Mouse (Mus musculus): ENCODE results near the gene Gltp. TPM values are rescaled to one million over a fixed set of nuclear protein-coding genes. Genes with fewer than 3 reads are reported as not detected.

The Gltp gene
- 27.6 and 30.4 TPM in 2 replicates for polyA plus RNA-seq (2014; fragmentation: Nextera tagmentation; extraction: Ambion mirVana)

- Histone ChIP-seq H3K4me2 (ENCODE audit: low read length) (peak within 1 kb of the TSS; percentile 85), H3K9ac (replicated peaks; ENCODE audit: low read length) (peak within 1 kb of the TSS; percentile 87), H3K9me3 (ENCODE audit: control insufficient read depth, low read length) (no peaks in the 10 kb centered on the region), H3K36me3 (ENCODE audit: control insufficient read depth, insufficient read depth, low read length) (no peaks in the 10 kb centered on the region), H3K27me3 (ENCODE audit: control insufficient read depth, insufficient read depth, low read length) (no peaks in the 10 kb centered on the region), H3K27ac (replicated peaks; ENCODE audit: low read depth, low read length) (0 out of 2 replicates have a peak within 1 kb of the TSS, but pooled peaks have one; percentile 20), H3K4me3 (replicated peaks; ENCODE audit: low read depth, low read length) (peak within 1 kb of the TSS; percentile 76), H3K4me1 (ENCODE audit: control insufficient read depth, insufficient read depth, low read length) (peaks cover 13% of the 10 kb centered on the region)
- ATAC-seq (ENCODE audit: low FRiP score, low TSS enrichment) (peak; percentile 97), DNase-seq (peak; percentile 98)
- 4% methylated on average over 74 of the region's 75 CpGs for WGBS
Observed at GRCm38 (mm10) chr5:114690633-114691567, at the start of gene Gltp. Gene Gltp (minus strand): TSS chr5:114690984.

GRCm38 (mm10) chr5:114738707-114739241 lies 48.0 kb upstream of the Gltp start:
- no peak for ATAC-seq (ENCODE audit: low FRiP score, low TSS enrichment)
- Histone ChIP-seq H3K4me2 (ENCODE audit: low read length) (no peak overlapping the region), H3K27me3 (ENCODE audit: control insufficient read depth, insufficient read depth, low read length) (no peaks in the 10 kb centered on the region), H3K4me3 (replicated peaks; ENCODE audit: low read depth, low read length) (no peak overlapping the region), H3K36me3 (ENCODE audit: control insufficient read depth, insufficient read depth, low read length) (peaks cover 94% of the 10 kb centered on the region), H3K9me3 (ENCODE audit: control insufficient read depth, low read length) (no peaks in the 10 kb centered on the region), H3K27ac (replicated peaks; ENCODE audit: low read depth, low read length) (no peak overlapping the region), H3K9ac (replicated peaks; ENCODE audit: low read length) (no peak overlapping the region), H3K4me1 (ENCODE audit: control insufficient read depth, insufficient read depth, low read length) (no peaks in the 10 kb centered on the region)
- DNase-seq: no peak
- 89% methylated on average over 12 of the region's 12 CpGs for WGBS

- Histone ChIP-seq H3K4me3 (replicated peaks; ENCODE audit: low read depth, low read length) (no peak overlapping the region), H3K9ac (replicated peaks; ENCODE audit: low read length) (no peak overlapping the region), H3K4me1 (ENCODE audit: control insufficient read depth, insufficient read depth, low read length) (no peaks in the 10 kb centered on the region), H3K27me3 (ENCODE audit: control insufficient read depth, insufficient read depth, low read length) (no peaks in the 10 kb centered on the region), H3K27ac (replicated peaks; ENCODE audit: low read depth, low read length) (no peak overlapping the region), H3K4me2 (ENCODE audit: low read length) (no peak overlapping the region), H3K36me3 (ENCODE audit: control insufficient read depth, insufficient read depth, low read length) (peaks cover 91% of the 10 kb centered on the region), H3K9me3 (ENCODE audit: control insufficient read depth, low read length) (no peaks in the 10 kb centered on the region)
- ATAC-seq (ENCODE audit: low FRiP score, low TSS enrichment) (no peak), DNase-seq (no peak)
- 88% methylated on average over 21 of the region's 21 CpGs for WGBS
Observed at GRCm38 (mm10) chr5:114737090-114737887, 46.5 kb upstream of the Gltp start.

GRCm38 (mm10) chr5:114733606-114734005 lies 42.8 kb upstream of the Gltp start:
- 96% methylated on average over 15 of the region's 15 CpGs for WGBS
- no peaks in the 10 kb centered on the region for H3K4me1 ChIP-seq (ENCODE audit: control insufficient read depth, insufficient read depth, low read length)
- H3K27me3 ChIP-seq (ENCODE audit: control insufficient read depth, insufficient read depth, low read length): no peaks in the 10 kb centered on the region
- H3K27ac ChIP-seq (replicated peaks; ENCODE audit: low read depth, low read length): no peak overlapping the region
- no peak overlapping the region for H3K4me2 ChIP-seq (ENCODE audit: low read length)
- H3K9ac ChIP-seq (replicated peaks; ENCODE audit: low read length): no peak overlapping the region
- H3K4me3 ChIP-seq (replicated peaks; ENCODE audit: low read depth, low read length): no peak overlapping the region
- H3K9me3 ChIP-seq (ENCODE audit: control insufficient read depth, low read length): no peaks in the 10 kb centered on the region
- ATAC-seq (ENCODE audit: low FRiP score, low TSS enrichment): no peak
- H3K36me3 ChIP-seq (ENCODE audit: control insufficient read depth, insufficient read depth, low read length): peaks cover 92% of the 10 kb centered on the region
- no peak for DNase-seq

DNA sequence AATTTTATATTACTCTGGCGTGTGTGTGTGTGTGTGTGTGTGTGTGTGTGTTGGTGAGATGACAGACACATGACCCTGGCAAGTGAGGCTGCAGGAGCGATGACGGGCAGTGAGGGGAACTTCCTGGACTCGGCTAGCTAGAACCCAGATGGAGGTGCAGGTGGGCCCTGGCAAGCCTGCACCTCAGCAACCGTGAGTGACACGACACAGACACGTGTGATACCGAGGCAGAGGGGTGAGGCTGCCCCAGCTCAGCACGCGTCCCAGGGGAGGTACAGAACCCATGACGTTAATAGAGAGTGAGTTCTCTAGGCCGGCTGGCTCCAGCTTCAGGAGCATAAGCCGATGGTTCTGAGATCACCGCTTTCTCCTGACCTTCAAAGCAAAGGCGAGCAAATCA lies 41.2 kb upstream of the Gltp start:
- ATAC-seq (ENCODE audit: low FRiP score, low TSS enrichment): no peak
- Histone ChIP-seq H3K27me3 (ENCODE audit: control insufficient read depth, insufficient read depth, low read length) (no peaks in the 10 kb centered on the region), H3K4me1 (ENCODE audit: control insufficient read depth, insufficient read depth, low read length) (no peaks in the 10 kb centered on the region), H3K4me2 (ENCODE audit: low read length) (no peak overlapping the region), H3K4me3 (replicated peaks; ENCODE audit: low read depth, low read length) (no peak overlapping the region), H3K9me3 (ENCODE audit: control insufficient read depth, low read length) (no peaks in the 10 kb centered on the region), H3K36me3 (ENCODE audit: control insufficient read depth, insufficient read depth, low read length) (peaks cover 89% of the 10 kb centered on the region), H3K27ac (replicated peaks; ENCODE audit: low read depth, low read length) (no peak overlapping the region), H3K9ac (replicated peaks; ENCODE audit: low read length) (no peak overlapping the region)
- WGBS: 93% methylated on average over 15 of the region's 15 CpGs
- DNase-seq: no peak

- ATAC-seq (ENCODE audit: low FRiP score, low TSS enrichment): no peak
Observed at GRCm38 (mm10) chr5:114731498-114731897, 40.7 kb upstream of the Gltp start.

GRCm38 (mm10) chr5:114730129-114730528 lies 39.3 kb upstream of the Gltp start:
- no peak for DNase-seq
- ATAC-seq (ENCODE audit: low FRiP score, low TSS enrichment): no peak
- Histone ChIP-seq H3K27me3 (ENCODE audit: control insufficient read depth, insufficient read depth, low read length) (no peaks in the 10 kb centered on the region), H3K4me2 (ENCODE audit: low read length) (no peak overlapping the region), H3K9me3 (ENCODE audit: control insufficient read depth, low read length) (no peaks in the 10 kb centered on the region), H3K4me3 (replicated peaks; ENCODE audit: low read depth, low read length) (no peak overlapping the region), H3K27ac (replicated peaks; ENCODE audit: low read depth, low read length) (no peak overlapping the region), H3K9ac (replicated peaks; ENCODE audit: low read length) (no peak overlapping the region), H3K36me3 (ENCODE audit: control insufficient read depth, insufficient read depth, low read length) (peaks cover 74% of the 10 kb centered on the region), H3K4me1 (ENCODE audit: control insufficient read depth, insufficient read depth, low read length) (no peaks in the 10 kb centered on the region)
- WGBS: 78% methylated on average over 10 of the region's 10 CpGs

More at GRCm38 (mm10) chr5:114731498-114731897, 40.7 kb upstream of the Gltp start:
- Histone ChIP-seq H3K9ac (replicated peaks; ENCODE audit: low read length) (no peak overlapping the region), H3K27ac (replicated peaks; ENCODE audit: low read depth, low read length) (no peak overlapping the region), H3K4me3 (replicated peaks; ENCODE audit: low read depth, low read length) (no peak overlapping the region), H3K36me3 (ENCODE audit: control insufficient read depth, insufficient read depth, low read length) (peaks cover 84% of the 10 kb centered on the region), H3K9me3 (ENCODE audit: control insufficient read depth, low read length) (no peaks in the 10 kb centered on the region), H3K4me1 (ENCODE audit: control insufficient read depth, insufficient read depth, low read length) (no peaks in the 10 kb centered on the region), H3K4me2 (ENCODE audit: low read length) (no peak overlapping the region), H3K27me3 (ENCODE audit: control insufficient read depth, insufficient read depth, low read length) (no peaks in the 10 kb centered on the region)
- 68% methylated on average over 6 of the region's 6 CpGs for WGBS
- no peak for DNase-seq

- ATAC-seq (ENCODE audit: low FRiP score, low TSS enrichment): no peak
- no peak overlapping the region for H3K4me3 ChIP-seq (replicated peaks; ENCODE audit: low read depth, low read length)
- peaks cover 65% of the 10 kb centered on the region for H3K36me3 ChIP-seq (ENCODE audit: control insufficient read depth, insufficient read depth, low read length)
Observed at GRCm38 (mm10) chr5:114728160-114728559, 37.4 kb upstream of the Gltp start.

More at GRCm38 (mm10) chr5:114728160-114728559, 37.4 kb upstream of the Gltp start:
- Histone ChIP-seq H3K9me3 (ENCODE audit: control insufficient read depth, low read length) (no peaks in the 10 kb centered on the region), H3K4me1 (ENCODE audit: control insufficient read depth, insufficient read depth, low read length) (no peaks in the 10 kb centered on the region), H3K4me2 (ENCODE audit: low read length) (no peak overlapping the region), H3K27ac (replicated peaks; ENCODE audit: low read depth, low read length) (no peak overlapping the region), H3K9ac (replicated peaks; ENCODE audit: low read length) (no peak overlapping the region), H3K27me3 (ENCODE audit: control insufficient read depth, insufficient read depth, low read length) (no peaks in the 10 kb centered on the region)
- DNase-seq: no peak
- WGBS: 81% methylated on average over 10 of the region's 10 CpGs
